Mouse (Mus musculus) thymus, adult 18-20 months (tissue): Measurements from ENCODE around the gene Pdk1.

Experiments used
- DNase-seq, 2 experiments: peaks; one replicate each; pipeline ENCODE4 v3.0.0; 2022; ENCODE audit warnings: mixed read lengths in 2 of 2

The Pdk1 gene

DNA sequence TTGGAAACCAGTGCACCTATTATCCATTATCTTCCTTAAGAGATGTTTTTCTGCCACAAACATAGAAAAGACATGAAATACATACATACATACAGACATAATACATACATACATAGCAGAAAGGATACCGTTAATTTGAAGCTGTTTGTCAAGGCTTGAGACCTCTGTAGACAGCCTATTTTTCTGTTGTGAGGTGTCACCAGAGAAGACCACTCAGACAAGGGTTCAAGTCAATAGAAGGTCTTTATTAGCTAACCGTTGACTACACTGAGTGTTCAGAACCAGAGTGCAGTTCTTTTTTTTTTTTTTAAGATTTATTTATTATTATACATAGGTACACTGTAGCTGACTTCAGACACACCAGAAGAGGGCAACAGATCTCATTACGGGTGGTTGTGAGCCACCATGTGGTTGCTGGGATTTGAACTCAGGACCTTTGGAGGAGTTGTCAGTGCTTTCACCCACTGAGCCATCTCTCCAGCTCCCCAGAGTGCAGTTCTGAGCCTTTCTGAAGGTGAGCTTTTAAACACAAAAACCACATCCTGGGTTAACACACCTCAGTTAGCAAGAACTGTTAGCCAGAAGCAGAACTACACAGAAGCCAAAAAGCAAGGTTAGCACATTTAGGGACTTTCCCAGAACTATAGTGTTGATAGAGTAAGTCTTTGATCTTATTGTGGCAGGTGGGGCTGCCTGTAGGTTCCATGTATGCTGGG lies 68.1 kb downstream of the Pdk1 start:
- DNase-seq = peak in 1 of 2 experiments; percentile 14

DNA sequence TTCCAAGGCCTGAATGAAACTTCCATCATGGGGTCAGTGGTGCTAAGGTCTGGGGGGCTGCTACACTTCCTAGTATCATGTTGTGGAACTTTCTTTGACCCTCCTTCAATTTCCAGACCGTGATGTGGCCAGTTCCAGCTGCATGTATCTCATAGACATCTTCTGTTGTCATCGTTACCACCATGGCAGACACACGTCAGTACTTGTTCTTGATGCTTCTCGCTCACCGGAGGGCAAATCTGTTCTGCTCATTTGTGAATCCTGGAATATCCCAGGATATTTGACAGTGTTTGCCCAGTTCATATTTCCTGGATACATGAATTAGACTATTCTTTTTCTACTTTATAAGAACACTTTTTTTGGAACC lies 68.7 kb downstream of the Pdk1 start:
- no peak for DNase-seq

DNA sequence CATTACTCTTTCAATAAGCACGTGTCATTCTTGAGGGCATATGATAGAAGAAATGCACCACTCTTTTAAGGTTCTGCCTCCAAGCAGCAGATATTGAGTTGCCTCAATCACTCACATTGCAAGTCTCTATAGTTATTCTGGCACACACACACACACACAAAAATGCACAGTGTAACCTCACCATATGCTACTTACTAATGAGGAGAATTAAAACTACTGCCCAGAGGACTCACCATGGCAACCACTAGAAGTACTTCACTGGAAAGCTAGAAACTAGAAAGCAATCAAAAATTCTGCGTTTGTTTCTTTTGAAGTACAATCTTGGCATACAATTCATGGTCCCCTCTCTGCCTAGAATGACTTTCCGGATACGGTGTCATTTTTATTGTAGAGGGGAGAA lies 78.2 kb downstream of the Pdk1 start:
- DNase-seq = no peak
